Mouse (Mus musculus): ENCODE measurements around the gene Pdhx. TPM values are rescaled to one million over a fixed set of nuclear protein-coding genes. Genes with fewer than 3 reads are reported as not detected.

Gene Pdhx
- total RNA-seq, 2 experiments from 2014 or later: 69.0 to 104 TPM

DNA sequence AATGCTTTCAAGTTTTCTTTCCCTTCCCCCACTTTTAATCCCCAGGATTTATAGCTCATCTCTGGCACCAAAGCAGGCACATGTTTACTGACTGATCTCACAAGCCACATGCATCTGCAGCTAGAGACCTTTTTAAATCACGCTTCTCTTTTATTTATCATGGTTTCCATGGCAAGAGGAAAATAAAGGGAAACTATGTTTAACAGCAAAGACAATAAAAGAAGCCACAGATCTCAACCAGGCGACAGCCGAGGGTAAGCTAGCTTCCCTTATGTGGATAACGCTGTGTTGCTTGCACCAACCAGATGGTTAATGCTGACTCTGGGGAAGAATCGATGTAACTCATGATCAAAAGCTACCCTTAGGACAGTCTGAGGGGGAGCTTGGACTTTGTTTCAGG lies 75.0 kb downstream of the Pdhx start:
- Histone ChIP-seq H3K4me3 (no peak overlapping the region), H3K27ac (no peak overlapping the region)
- intact Hi-C loops (cut with DNase I): no loop called here
- no peak for TF ChIP-seq CTCF (IDR thresholded peaks at IDR 0.05)
- DNase-seq: no peak

DNA sequence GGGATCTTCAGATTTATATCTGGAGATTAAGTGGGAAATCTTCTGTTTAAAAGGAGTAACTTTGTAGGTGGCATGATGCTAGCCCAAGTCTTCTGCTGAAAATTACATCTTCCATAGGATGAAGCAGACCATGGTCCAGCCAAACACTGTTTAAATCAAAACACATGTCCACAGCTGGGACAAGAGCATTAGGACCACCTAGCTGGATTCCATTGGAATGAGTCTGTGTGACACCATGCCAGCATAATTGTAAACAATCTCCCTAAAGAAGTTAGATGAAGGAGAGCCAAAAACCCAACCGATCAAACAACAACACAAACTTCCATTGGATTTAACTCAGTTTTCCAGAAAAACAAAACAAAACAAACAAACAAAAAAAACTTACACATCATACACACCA lies 75.4 kb downstream of the Pdhx start:
- H3K4me3 ChIP-seq: no peak overlapping the region
- DNase-seq: no peak
- TF ChIP-seq CTCF (IDR thresholded peaks at IDR 0.05): no peak
- intact Hi-C loops (cut with DNase I): no loop called here
- no peak overlapping the region for H3K27ac ChIP-seq

DNA sequence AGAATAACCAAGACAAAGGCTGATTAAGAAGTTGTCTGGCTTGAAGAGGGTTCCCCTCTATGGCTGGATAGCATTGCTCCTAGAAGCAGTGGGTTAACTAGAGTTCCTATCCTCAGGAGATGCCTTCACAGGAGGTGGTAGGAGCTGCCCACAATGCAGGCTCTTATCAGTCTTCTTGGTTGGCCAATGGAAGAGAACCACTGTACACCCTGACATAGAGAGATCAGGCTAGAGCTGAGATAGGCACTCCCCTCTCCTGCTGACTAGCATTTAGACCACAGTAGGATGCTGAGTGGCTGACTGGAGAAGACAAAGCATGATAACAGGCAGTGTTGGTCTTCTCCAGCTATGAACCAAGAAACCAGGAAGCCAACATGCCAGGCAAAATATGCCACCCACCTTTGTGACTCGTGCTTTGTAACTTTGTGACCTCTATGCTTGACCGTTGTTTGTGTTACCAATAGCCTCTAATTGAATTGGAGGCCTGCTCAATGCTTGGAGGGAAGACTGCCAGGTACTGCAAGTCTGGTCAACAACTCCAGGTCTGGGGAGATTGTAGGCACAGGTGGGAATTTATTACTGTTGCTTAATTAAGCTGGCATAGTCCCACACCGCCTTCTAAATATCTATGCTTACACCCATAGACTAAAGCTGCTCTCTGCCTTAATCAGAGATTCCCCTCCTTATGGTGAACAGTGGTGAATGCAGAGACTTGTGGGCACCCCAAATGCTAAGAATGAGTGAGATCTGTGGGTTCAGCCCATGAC lies 79.3 kb downstream of the Pdhx start:
- DNase-seq: no peak
- intact Hi-C loops (cut with DNase I): no loop called here

DNA sequence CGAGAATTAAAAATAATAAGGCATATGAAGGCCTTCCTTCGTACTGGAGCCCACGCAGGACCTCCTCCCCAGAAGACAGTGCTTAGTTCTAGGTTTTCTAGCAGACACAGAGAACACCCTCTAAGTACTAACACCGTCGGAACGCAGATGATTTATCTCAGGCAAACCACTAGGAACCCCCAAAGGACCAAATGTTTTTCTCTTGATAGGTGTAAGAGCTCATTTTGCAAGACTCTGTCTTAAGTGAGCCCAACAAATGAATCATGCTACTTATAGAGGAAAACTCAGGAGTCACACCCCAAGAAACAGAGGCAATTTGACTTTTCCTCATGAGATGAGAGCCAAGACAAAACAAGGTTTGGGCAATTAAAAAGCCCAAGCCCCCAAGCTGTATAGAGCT lies 80.9 kb downstream of the Pdhx start:
- intact Hi-C loops (cut with DNase I): no loop called here
- H3K4me3 ChIP-seq: no peak overlapping the region

More for the DNA sequence above, 79.3 kb downstream of the Pdhx start:
- TF ChIP-seq CTCF (IDR thresholded peaks at IDR 0.05): no peak
- Histone ChIP-seq H3K27ac (no peak overlapping the region), H3K4me3 (no peak overlapping the region)

DNA sequence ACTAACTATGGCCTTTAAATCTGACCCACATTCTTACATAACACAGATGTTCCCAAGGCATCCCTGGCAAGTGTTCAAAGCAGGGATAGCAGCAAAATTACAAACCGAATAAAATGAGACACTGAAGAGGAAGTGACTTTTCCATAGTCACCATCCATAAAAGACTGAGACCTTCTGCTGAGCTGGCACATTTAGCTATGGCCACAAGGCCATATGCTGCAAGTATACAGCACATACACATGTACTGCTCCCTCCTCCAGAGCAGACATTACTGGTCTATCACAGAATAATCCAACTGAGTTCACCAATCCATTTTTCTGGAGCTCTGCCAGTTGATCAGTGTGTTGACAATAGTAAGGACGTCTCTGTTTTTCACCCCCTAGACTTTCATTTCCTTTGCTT lies 83.0 kb downstream of the Pdhx start:
- no peak for DNase-seq
- TF ChIP-seq CTCF (IDR thresholded peaks at IDR 0.05): no peak
- Histone ChIP-seq H3K27ac (peak overlapping the region; percentile 12; the same call in 1 of the 2 replicates), H3K4me3 (no peak overlapping the region)
- intact Hi-C loops (cut with DNase I): no loop called here

More for the DNA sequence above, 80.9 kb downstream of the Pdhx start:
- TF ChIP-seq CTCF (IDR thresholded peaks at IDR 0.05): no peak
- no peak overlapping the region for H3K27ac ChIP-seq
- DNase-seq: no peak

DNA sequence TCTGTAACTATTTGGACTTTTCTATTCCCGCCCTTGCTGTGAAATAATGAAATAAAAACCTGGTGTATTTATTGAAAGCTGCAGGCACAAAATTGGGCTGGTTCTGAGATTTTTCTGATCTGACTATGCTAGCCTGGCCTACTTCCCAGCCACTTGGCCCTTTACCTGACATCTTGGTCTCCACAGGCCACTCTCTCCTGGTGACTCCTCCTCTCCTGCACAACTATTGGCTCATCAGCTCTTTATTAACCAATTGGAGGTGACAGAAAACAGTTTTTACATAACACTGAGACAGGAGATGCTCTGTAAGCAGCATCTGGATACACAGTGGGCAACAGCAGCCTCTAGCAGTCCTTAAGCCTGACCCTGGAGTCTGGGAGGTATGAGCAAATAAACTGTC lies 83.9 kb downstream of the Pdhx start:
- peak overlapping the region; percentile 59; the same call in 1 of the 2 replicates for H3K27ac ChIP-seq
- intact Hi-C loops (cut with DNase I): no loop called here
- TF ChIP-seq CTCF (IDR thresholded peaks at IDR 0.05): no peak
- no peak overlapping the region for H3K4me3 ChIP-seq
- DNase-seq: peak; percentile 82

DNA sequence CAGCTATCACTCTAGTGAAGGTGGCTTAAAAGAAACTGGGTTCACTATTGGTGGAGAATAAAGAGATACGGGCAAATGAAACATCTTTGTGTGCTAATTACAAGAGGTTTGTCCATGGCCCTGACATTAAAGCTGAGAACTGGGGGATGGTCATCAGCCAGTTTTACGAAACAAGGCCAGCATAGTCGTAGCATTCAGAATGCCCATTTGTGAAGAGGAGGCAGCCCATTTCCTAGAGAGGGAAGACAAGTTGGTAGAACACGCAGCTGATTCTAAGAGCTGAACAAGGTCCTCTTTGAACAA lies 85.7 kb downstream of the Pdhx start:
- Histone ChIP-seq H3K27ac (peak overlapping the region; percentile 69), H3K4me3 (no peak overlapping the region)
- no peak for TF ChIP-seq CTCF (IDR thresholded peaks at IDR 0.05)
- DNase-seq: no peak
- intact Hi-C loops (cut with DNase I): no loop called here

DNA sequence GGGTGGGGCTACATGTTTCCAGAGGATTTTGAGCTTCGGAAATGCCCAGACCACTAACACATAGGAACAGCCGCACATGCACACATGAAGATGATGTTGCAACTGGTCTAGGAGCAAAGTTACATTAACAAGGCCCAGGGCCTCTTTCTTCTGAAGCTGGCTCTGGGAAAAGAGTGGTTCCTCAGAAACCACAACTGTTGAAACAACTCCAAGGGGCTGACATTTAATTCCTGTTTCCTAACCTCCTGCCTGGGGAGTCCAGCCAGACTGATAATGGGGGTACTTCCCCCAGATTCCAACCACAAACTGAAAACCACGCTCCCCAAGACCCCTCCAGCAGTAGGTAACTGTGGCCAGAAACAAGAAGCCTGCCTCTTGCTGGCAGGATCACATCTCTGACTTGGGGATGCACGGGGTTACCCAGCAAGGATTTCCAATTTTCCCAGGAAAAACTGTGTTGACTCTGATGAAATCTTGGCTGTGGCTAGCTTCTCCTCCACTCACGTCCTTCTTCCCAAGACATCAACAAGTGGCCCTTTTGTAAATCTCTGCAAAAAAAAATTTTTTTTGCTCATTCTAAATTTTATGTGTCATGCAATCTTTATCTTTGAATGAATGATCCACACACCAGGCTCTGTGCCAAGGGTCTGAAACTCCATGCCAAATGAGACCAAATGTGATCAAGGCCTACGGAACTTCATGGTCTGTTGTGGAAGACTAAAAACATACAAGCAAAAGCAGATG lies 86.2 kb downstream of the Pdhx start:
- no peak for TF ChIP-seq CTCF (IDR thresholded peaks at IDR 0.05)
- peak overlapping the region; percentile 69 for H3K27ac ChIP-seq
- intact Hi-C loops (cut with DNase I): no loop called here
- H3K4me3 ChIP-seq: no peak overlapping the region
- DNase-seq: peak; percentile 23

DNA sequence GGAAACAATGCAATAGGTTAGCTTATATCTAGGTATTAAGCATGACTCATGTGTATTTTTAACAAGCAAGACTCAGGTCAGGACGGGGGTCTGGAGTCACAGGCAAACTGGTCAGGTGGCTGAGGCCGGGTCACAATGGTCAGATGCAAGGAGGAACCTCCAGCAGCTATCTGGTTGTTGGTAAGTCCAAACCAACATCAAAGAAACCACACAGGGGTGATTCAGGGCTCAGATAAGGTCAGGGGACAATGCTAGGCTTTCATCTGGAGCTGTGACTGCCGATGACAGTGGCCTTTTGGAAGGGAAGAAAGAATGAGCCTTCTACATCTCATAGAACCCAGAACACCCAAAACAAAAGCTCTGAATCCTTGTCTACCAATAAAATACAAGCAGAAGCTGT lies 86.9 kb downstream of the Pdhx start:
- Histone ChIP-seq H3K27ac (peak overlapping the region; percentile 69), H3K4me3 (no peak overlapping the region)
- DNase-seq: no peak
- intact Hi-C loops (cut with DNase I): no loop called here
- TF ChIP-seq CTCF (IDR thresholded peaks at IDR 0.05): no peak

DNA sequence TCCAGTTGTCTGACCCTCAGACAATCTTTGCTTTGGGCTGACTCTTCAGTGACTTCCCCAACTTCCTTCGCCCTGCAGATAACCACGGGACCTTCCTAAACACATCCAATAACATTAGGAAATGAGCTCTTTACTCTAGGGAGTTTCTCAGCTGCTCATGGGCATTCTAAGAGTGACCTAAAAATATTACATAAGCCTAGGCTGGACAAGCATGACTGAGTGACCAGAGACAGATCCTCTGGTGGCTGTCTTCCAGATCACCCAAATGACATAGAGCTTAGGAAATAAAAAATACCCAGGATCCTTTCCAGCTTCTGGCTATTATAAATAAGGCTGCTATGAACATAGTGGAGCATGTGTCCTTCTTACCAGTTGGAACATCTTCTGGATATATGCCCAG lies 90.5 kb downstream of the Pdhx start:
- H3K4me3 ChIP-seq: no peak overlapping the region
- H3K27ac ChIP-seq: no peak overlapping the region
- TF ChIP-seq CTCF (IDR thresholded peaks at IDR 0.05): no peak
- no peak for DNase-seq
- intact Hi-C loops (cut with DNase I): no loop called here

DNA sequence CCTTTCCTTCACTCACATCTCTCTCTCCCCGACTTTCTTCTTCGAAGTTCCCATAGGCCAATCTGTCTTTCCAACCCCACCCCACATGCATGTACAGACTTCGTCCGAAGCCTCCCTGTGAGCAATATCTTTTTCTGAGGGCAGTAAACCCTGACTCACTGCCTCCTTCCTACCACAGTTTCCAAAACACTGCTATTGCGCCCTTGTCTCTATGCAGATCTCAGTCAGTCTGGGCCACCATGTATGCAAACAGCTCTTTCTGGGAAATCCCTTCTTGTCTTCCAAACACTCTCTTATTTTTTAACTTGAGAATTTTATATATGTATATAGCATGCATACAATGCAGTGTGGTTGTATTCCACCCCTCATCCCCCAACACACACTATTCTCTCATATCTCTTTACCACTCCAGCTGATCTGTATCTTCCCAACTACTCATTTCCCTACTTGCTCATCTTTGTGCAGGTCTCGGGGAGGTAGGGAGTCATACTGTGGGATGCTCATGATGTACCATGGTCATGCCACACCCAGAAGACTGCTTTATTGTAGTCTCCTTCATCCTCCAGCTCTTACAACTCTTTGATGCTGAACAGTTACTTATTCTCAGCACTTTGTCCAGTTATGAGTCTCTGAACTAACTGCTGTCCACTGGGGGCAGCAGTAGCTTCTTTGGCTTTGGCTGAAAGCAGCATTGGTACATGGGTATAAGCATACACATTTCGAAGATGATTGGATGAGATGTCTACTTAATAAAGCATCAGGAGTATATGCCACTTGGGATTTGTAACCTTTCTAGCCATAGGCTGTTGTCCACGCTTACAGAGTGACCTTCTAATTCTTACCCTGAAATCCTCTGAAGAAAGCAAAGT lies 91.6 kb downstream of the Pdhx start:
- intact Hi-C loops (cut with DNase I): no loop called here
- H3K4me3 ChIP-seq: no peak overlapping the region
- no peak overlapping the region for H3K27ac ChIP-seq
- no peak for DNase-seq
- no peak; the same call in 1 of the 2 replicates for TF ChIP-seq CTCF (IDR thresholded peaks at IDR 0.05)

DNA sequence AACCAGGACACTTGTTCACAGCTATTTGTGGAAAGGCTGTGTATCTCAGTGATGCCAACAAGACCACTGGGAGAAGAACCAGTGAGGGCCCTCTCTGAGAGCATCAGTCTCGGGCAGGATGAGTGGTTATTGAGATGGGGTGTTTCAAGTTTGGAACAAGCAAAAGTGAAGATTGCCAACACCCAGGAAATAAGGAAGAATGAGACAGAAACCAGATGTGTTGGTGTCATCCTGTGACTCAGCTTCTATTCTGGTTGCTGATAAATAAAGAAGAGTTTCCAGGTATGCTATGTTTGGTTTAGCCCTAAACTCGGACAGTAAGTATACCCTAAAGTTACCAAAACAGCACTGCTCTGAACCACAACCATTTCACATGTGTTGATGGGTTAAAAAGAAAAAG lies 92.4 kb downstream of the Pdhx start:
- no peak for DNase-seq
- Histone ChIP-seq H3K4me3 (no peak overlapping the region), H3K27ac (no peak overlapping the region)
- intact Hi-C loops (cut with DNase I): no loop called here
- TF ChIP-seq CTCF (IDR thresholded peaks at IDR 0.05): no peak

DNA sequence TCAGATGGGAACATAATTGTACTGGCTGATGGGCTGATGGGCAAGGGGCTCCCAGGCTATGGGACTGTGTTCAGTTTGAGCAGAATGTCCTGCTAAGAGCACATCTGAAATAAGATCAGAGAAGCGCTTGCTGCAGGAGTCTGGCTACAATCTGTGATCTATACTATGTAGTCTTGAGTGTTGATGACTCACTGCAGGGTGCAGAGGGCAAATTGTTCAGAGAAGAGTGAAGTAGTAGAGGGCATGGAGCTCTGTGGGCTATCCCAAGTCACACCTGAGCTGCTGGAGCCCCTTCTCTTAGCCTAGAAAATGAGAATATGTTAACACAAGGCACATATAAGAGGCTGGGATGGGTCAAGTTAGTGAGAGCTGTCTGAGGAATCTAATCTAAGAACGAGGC lies 93.8 kb downstream of the Pdhx start:
- H3K27ac ChIP-seq: no peak overlapping the region
- DNase-seq: no peak
- H3K4me3 ChIP-seq: no peak overlapping the region
- intact Hi-C loops (cut with DNase I): no loop called here
- no peak for TF ChIP-seq CTCF (IDR thresholded peaks at IDR 0.05)
